8 mouse cellular contexts compared by ENCODE assay signal in the genomic region with DNA sequence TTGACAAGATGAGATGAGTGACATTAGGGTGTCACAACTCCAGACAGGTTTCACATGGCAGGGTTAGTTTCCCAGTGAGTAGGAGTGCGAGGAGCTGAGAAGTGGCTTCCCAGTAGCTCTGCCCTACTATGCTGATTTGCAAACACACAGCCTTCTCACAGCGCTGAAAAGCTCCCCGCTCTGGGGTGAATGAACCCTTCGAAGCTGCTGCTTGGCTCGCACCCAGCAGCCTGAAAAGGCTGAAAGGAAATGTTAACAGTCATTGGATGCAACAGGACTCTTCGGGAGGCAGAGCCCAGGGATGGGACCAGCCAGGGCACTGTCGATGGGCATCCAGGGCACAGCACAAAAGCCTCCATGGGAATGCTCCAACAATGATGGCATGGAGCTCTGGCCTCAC. TPM values are rescaled to one million over a fixed set of nuclear protein-coding genes. Genes with fewer than 3 reads are reported as not detected.
A peak's percentile ranks its signal among the peaks of the same experiment; 100 is the strongest.
DNase-seq lines count a peak whose midpoint lies in the region; ATAC-seq and TF ChIP-seq lines count a peak whose summit lies in the region.

No protein-coding gene starts in this region.

- H3K9me3 ChIP-seq in embryonic facial prominence, embryonic 12.5 days, result no peaks in the 10 kb centered on the region
- H3K9me3 ChIP-seq in embryonic facial prominence, embryonic 10.5 days, result no peaks in the 10 kb centered on the region
- H3K9me3 ChIP-seq in neural tube, embryonic 13.5 days, result no peaks in the 10 kb centered on the region
- H3K9me3 ChIP-seq in stomach, embryonic 15.5 days, result no peaks in the 10 kb centered on the region
- H3K9me3 ChIP-seq in intestine, postnatal 0 days (ENCODE audit: control insufficient read depth), result no peaks in the 10 kb centered on the region

- H3K4me3 ChIP-seq in embryonic facial prominence, embryonic 12.5 days, result no peak overlapping the region
- no peak overlapping the region for H3K4me3 ChIP-seq in embryonic facial prominence, embryonic 10.5 days
- no peak overlapping the region for H3K4me3 ChIP-seq in neural tube, embryonic 13.5 days
- H3K4me3 ChIP-seq in stomach, embryonic 15.5 days (replicated peaks), result no peak overlapping the region
- H3K4me3 ChIP-seq in intestine, postnatal 0 days (ENCODE audit: low read depth, low read length), result no peak overlapping the region

- no peak overlapping the region for H3K9ac ChIP-seq in embryonic facial prominence, embryonic 12.5 days
- no peak overlapping the region for H3K9ac ChIP-seq in neural tube, embryonic 13.5 days
- H3K9ac ChIP-seq in stomach, embryonic 15.5 days, result no peak overlapping the region
- no peak overlapping the region for H3K9ac ChIP-seq in intestine, postnatal 0 days (ENCODE audit: low read depth, low read length)

- 0 out of 2 replicates have a peak overlapping the region, but pooled peaks have one; percentile 17 for H3K27ac ChIP-seq in embryonic facial prominence, embryonic 12.5 days
- H3K27ac ChIP-seq in embryonic facial prominence, embryonic 10.5 days (replicated peaks), result no peak overlapping the region
- H3K27ac ChIP-seq in neural tube, embryonic 13.5 days (replicated peaks), result peak overlapping the region; percentile 56
- H3K27ac ChIP-seq in stomach, embryonic 15.5 days, result peak overlapping the region; percentile 28; the same call in 1 of the 2 replicates
- H3K27ac ChIP-seq in intestine, postnatal 0 days (ENCODE audit: low read depth, low read length), result no peak overlapping the region

- H3K27me3 ChIP-seq in embryonic facial prominence, embryonic 12.5 days, result no peaks in the 10 kb centered on the region
- no peaks in the 10 kb centered on the region for H3K27me3 ChIP-seq in embryonic facial prominence, embryonic 10.5 days (replicated peaks; ENCODE audit: low read depth, poor library complexity, severe bottlenecking)
- H3K27me3 ChIP-seq in neural tube, embryonic 13.5 days, result no peaks in the 10 kb centered on the region
- H3K27me3 ChIP-seq in stomach, embryonic 15.5 days (replicated peaks), result no peaks in the 10 kb centered on the region
- no peaks in the 10 kb centered on the region for H3K27me3 ChIP-seq in intestine, postnatal 0 days (replicated peaks; ENCODE audit: control insufficient read depth, insufficient read depth, low read length)

- no peak for ATAC-seq in embryonic facial prominence, embryonic 12.5 days (ENCODE audit: insufficient number of reproducible peaks, insufficient read depth, low FRiP score, low TSS enrichment)
- peak; percentile 24 for ATAC-seq in neural tube, embryonic 13.5 days (ENCODE audit: low read depth)
- ATAC-seq in stomach, embryonic 15.5 days (ENCODE audit: insufficient read depth, low FRiP score, low read depth), result no peak
- ATAC-seq in erythroid progenitor cell, adult 5-6 weeks (replicated peaks; ENCODE audit: low FRiP score, poor library complexity, severe bottlenecking), result no peak
- ATAC-seq in intestine, postnatal 0 days, result no peak

- no peak for DNase-seq in embryonic facial prominence, embryonic 10.5 days (ENCODE audit: low spot score)
- no peak for DNase-seq in neural tube, embryonic 10.5 days (ENCODE audit: extremely low spot score, low spot score)
- peak; percentile 55 for DNase-seq in left cerebral cortex, adult 11 months (ENCODE audit: low spot score)

- no peaks in the 10 kb centered on the region for H3K36me3 ChIP-seq in embryonic facial prominence, embryonic 12.5 days
- H3K36me3 ChIP-seq in embryonic facial prominence, embryonic 10.5 days (replicated peaks), result no peaks in the 10 kb centered on the region
- H3K36me3 ChIP-seq in neural tube, embryonic 13.5 days, result no peaks in the 10 kb centered on the region
- H3K36me3 ChIP-seq in stomach, embryonic 15.5 days, result no peaks in the 10 kb centered on the region
- H3K36me3 ChIP-seq in intestine, postnatal 0 days (ENCODE audit: control insufficient read depth, insufficient read depth), result no peaks in the 10 kb centered on the region

- TF ChIP-seq CTCF in intestine, postnatal 0 days (IDR thresholded peaks at IDR 0.05; ENCODE audit: low read depth), result no peak

- 51% methylated on average over 7 of the region's 7 CpGs for WGBS in embryonic facial prominence, embryonic 12.5 days
- 48% methylated on average over 7 of the region's 7 CpGs for WGBS in embryonic facial prominence, embryonic 10.5 days
- WGBS in neural tube, embryonic 13.5 days, result 25% methylated on average over 7 of the region's 7 CpGs
- 34% methylated on average over 7 of the region's 7 CpGs for WGBS in stomach, embryonic 15.5 days
- WGBS in intestine, postnatal 0 days, result 58% methylated on average over 7 of the region's 7 CpGs

- no peak overlapping the region for H3K4me2 ChIP-seq in embryonic facial prominence, embryonic 12.5 days (replicated peaks)
- H3K4me2 ChIP-seq in neural tube, embryonic 13.5 days, result no peak overlapping the region
- no peak overlapping the region for H3K4me2 ChIP-seq in stomach, embryonic 15.5 days
- no peak overlapping the region for H3K4me2 ChIP-seq in intestine, postnatal 0 days (replicated peaks; ENCODE audit: low read depth)

- H3K4me1 ChIP-seq in embryonic facial prominence, embryonic 12.5 days, result peaks cover 54% of the 10 kb centered on the region
- H3K4me1 ChIP-seq in embryonic facial prominence, embryonic 10.5 days, result peaks cover 69% of the 10 kb centered on the region
- peaks cover 65% of the 10 kb centered on the region for H3K4me1 ChIP-seq in neural tube, embryonic 13.5 days (replicated peaks)
- H3K4me1 ChIP-seq in stomach, embryonic 15.5 days, result peaks cover 45% of the 10 kb centered on the region
- H3K4me1 ChIP-seq in intestine, postnatal 0 days (replicated peaks; ENCODE audit: control insufficient read depth, insufficient read depth, low read length), result 0 out of 2 replicates have a peak, but pooled peaks cover 19% of the 10 kb centered on the region

RNA-seq across cellular contexts. Expression of a gene that starts 37.8 kb away (rescaled TPM):
- polyA plus RNA-seq in embryonic facial prominence, embryonic 12.5 days (2016; fragmentation: Nextera tagmentation; extraction: Ambion mirVana), result 166 and 167 TPM in 2 replicates
- 159 and 166 TPM in 2 replicates for polyA plus RNA-seq in embryonic facial prominence, embryonic 10.5 days (2016; fragmentation: Nextera tagmentation; extraction: Ambion mirVana)
- 139 and 143 TPM in 2 replicates for polyA plus RNA-seq in neural tube, embryonic 13.5 days (2015; fragmentation: Nextera tagmentation; extraction: Ambion mirVana)
- polyA plus RNA-seq in stomach, embryonic 15.5 days (2015; fragmentation: Nextera tagmentation; extraction: Ambion mirVana), result 158 and 161 TPM in 2 replicates
- total RNA-seq in erythroid progenitor cell, adult 5-6 weeks (2015; ENCODE audit: low replicate concordance), result 54.5 and 62.7 TPM in 2 replicates
- 24.2 and 58.1 TPM in 2 replicates for total RNA-seq in erythroid progenitor cell, adult 5-6 weeks (2017; ENCODE audit: low replicate concordance)
- 208 and 218 TPM in 2 replicates for polyA plus RNA-seq in intestine, postnatal 0 days (2015; fragmentation: Nextera tagmentation; extraction: Ambion mirVana)

Comparison
In these comparisons a context has a peak if more than half of its experiments do, and no peak if none do; other contexts are left out.
1. H3K27ac ChIP-seq: peak in embryonic facial prominence, embryonic 12.5 days (single experiment), neural tube, embryonic 13.5 days (single experiment) and stomach, embryonic 15.5 days (single experiment); none in embryonic facial prominence, embryonic 10.5 days (single experiment) and intestine, postnatal 0 days (single experiment).